Mouse (Mus musculus): ENCODE data around the gene Gsk3b. TPM values are rescaled to one million over a fixed set of nuclear protein-coding genes. Genes with fewer than 3 reads are reported as not detected.
"Not testable (repeated sequence)": the region's sequence is repeated elsewhere in the genome, so short reads cannot be mapped to it uniquely, and the experiment has no call there.

The Gsk3b gene
- total RNA-seq, 2 experiments from 2014 or later: 153 to 155 TPM

DNA sequence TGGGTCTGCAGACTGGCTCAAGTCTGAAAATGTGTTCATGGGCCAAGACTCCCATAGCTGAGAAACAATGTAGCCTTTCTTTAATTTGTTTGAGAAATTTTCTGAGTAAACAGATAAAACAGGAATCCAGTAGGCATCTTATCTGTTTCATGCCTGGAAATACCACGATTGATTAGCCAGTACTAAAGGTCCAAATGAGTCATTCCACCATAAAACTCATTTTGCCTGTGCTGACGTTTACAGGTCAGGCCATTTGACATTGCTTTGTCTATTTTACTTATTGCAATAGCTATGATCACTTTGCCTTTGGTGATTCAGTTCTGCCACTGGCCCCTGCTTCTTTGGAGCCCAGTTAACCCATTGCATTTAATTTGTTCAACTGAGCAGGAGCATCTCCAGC lies 11.8 kb downstream of the Gsk3b start:
- no peak for DNase-seq

GRCm38 (mm10) chr16:38105453-38105852 lies 16.7 kb downstream of the Gsk3b start:
- DNase-seq: no peak

GRCm38 (mm10) chr16:38106542-38106941 lies 17.7 kb downstream of the Gsk3b start:
- DNase-seq: no peak

DNA sequence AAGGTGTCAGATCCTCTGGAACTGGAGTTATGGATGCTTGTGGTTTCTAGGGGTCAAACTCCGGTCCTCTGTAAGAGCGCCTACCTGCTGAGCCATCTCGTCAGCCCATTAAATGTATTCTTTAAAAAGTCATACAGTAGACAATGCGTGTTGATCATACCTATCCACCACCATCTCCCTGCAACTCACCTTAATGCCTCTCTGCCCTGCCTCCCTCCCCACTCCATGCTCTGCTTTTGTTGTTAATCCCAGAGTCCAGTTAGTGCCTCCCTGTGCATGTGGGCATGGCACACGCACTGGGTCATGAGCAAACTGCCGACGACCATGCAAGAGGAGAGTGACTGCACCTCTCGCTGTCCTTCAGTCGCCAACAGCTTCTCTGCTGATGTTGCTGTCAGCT lies 21.2 kb downstream of the Gsk3b start:
- DNase-seq: no peak

DNA sequence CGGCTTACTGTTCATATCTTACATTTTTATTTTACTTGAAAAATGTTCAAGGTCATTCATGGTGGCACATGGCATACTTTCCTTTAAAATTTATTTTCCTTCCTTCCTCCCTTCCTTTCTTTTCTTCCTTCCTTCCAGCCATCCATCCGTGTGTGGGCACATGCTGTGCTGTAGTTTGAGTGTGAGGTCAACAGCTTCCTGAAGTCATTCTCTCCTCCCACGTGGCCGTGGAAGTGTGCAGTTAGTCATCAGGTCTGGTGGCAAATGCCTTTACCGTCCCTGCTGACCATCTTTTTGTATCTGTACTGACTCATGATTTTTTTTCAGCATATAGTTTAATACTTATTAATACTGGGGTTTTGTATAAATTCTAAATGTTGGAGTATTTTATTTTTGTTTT lies 21.8 kb downstream of the Gsk3b start:
- no peak for DNase-seq

- DNase-seq: no peak
These were observed 25.3 kb downstream of the Gsk3b start for GRCm38 (mm10) chr16:38114074-38114473.

GRCm38 (mm10) chr16:38117909-38118308 lies 29.1 kb downstream of the Gsk3b start:
- DNase-seq: not testable (repeated sequence)

- DNase-seq: no peak
These were observed 29.9 kb downstream of the Gsk3b start for GRCm38 (mm10) chr16:38118723-38119122.

GRCm38 (mm10) chr16:38119286-38119685 lies 30.5 kb downstream of the Gsk3b start:
- no peak for DNase-seq

GRCm38 (mm10) chr16:38129171-38129570 lies 40.4 kb downstream of the Gsk3b start:
- no peak for DNase-seq

DNA sequence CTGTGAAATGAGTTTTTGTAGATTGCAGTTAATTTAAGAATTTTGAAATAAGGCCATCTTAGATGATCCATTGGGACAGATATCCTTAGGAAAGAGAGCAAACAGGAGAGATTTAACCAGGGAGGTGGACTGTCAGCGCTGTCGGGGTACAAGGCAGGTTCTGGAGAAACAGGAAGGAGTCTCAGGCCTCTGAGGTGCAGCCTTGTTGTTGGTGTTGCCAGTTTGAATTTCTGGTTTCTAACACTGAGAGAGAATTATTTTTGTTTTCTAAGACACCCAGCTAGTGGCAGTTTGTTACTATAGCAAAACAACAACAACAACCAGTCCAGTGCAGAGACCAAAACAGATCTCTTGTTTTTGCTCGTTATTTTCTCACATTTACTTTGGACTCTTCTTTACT lies 42.2 kb downstream of the Gsk3b start:
- DNase-seq: no peak

- peak in 1 of 2 experiments; percentile 32 for DNase-seq
These were observed 43.0 kb downstream of the Gsk3b start for GRCm38 (mm10) chr16:38131756-38132155.

DNA sequence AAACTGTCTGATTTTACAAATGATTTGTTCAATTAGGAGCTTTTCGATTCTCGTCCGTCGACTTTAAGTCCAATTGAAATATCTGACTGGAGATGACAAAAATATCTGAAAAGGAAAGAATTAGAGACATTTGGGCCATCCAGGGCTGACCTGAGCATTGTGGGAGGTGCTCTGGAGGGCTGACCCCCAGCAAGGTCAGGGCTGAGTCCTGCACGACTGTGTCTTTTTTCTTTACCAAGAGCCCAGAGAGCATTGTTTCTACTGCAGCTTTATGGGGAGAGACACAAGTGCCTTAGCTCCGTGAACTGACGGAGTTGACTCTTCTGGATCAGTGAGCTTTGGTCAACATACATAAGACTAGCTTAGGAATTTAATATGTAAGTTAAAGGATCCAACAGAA lies 43.4 kb downstream of the Gsk3b start:
- DNase-seq: no peak

DNA sequence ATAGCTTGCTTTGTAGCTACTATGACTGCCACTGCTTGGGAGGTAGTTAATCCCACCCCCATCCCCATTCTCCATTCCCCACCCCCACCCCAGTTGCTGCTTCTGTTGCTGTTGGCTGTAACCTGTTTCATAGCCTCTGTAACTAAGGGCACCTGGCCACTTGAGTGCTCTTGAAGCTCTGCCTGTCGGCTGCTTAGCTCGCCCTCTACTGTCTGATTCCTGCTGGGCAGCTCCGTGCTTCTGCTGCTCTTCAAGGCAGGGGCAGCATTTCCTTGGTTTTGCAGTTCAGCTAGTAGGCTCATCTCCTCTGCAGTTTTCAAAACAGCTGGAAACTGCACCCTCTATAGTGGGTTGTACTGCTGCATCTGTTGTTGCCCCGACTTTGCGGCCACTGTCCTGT lies 48.5 kb downstream of the Gsk3b start:
- no peak for DNase-seq

- no peak for DNase-seq
These were observed 56.1 kb downstream of the Gsk3b start for GRCm38 (mm10) chr16:38144898-38145297.

- DNase-seq: no peak
These were observed 61.8 kb downstream of the Gsk3b start for GRCm38 (mm10) chr16:38150555-38150954.

GRCm38 (mm10) chr16:38157854-38158622 lies 69.2 kb downstream of the Gsk3b start:
- DNase-seq: no peak

DNA sequence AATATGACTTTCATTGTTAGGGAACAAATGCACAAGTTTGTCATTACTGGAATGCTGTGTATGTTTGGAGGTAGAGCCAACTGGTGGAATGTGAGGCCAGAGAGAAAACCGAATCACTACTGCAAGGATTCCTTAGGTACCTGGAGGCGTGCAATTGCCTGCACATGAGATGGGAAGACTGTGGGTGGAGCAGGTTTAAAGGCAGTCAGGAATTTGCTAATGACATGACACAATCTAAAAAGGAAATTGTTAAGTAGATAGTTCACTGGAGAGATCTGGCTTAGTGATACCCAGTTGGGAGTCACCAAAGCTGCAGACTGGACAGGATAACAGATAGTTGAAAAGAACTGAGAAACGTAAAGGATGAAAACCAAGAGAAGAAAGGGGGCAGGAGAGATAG lies 73.2 kb downstream of the Gsk3b start:
- DNase-seq: no peak

GRCm38 (mm10) chr16:38164811-38165591 lies 76.2 kb downstream of the Gsk3b start:
- no peak for DNase-seq

- DNase-seq: no peak
These were observed 80.2 kb downstream of the Gsk3b start for GRCm38 (mm10) chr16:38168971-38169370.

- DNase-seq: no peak
These were observed 90.3 kb downstream of the Gsk3b start for GRCm38 (mm10) chr16:38179150-38179549.

GRCm38 (mm10) chr16:38181421-38181820 lies 92.6 kb downstream of the Gsk3b start:
- DNase-seq: no peak

- no peak for DNase-seq
These were observed 96.0 kb downstream of the Gsk3b start for GRCm38 (mm10) chr16:38184657-38185269.

Data from layer of hippocampus, postnatal 36 days (tissue).